Mouse (Mus musculus) intestine, embryonic 14.5 days (tissue): ENCODE results near the gene Atp2c1. TPM values are rescaled to one million over a fixed set of nuclear protein-coding genes. Genes with fewer than 3 reads are reported as not detected.
A peak's percentile ranks its signal among the peaks of the same experiment; 100 is the strongest.

Experiments
- ATAC-seq: fragments of 200-750 bp; cut with Nextera tagmentation; replicated peaks from 2 replicates; pipeline ENCODE4 v1.8.0; 2017; ENCODE audit warnings: low read depth, moderate number of reproducible peaks, moderate TSS enrichment, moderate library complexity; ENCODE audit not compliant: low FRiP score, low TSS enrichment
- DNase-seq: peaks from one replicate; pipeline ENCODE4 v3.0.0-alpha.2; 2018; ENCODE audit warnings: low spot score
- H3K27ac ChIP-seq: fragments of 300-500 bp; sonication (generic); 2 replicates; pipeline ENCODE4 v1.5.1; 2014; ENCODE audit warnings: low read depth, mild to moderate bottlenecking, control low read depth
- H3K27me3 ChIP-seq: fragments of 300-500 bp; sonication (generic); replicated peaks from 2 replicates; pipeline ENCODE4 v1.6.1; 2014; ENCODE audit warnings: low read length, control low read depth; ENCODE audit not compliant: control insufficient read depth, insufficient read depth
- H3K36me3 ChIP-seq: fragments of 300-500 bp; sonication (generic); 2 replicates; pipeline ENCODE4 v1.6.1; 2014; ENCODE audit warnings: low read length, control low read depth; ENCODE audit not compliant: control insufficient read depth, insufficient read depth
- H3K4me1 ChIP-seq: fragments of 300-500 bp; sonication (generic); replicated peaks from 2 replicates; pipeline ENCODE4 v1.6.1; 2014; ENCODE audit warnings: low read length, control low read depth, mixed read lengths; ENCODE audit not compliant: control insufficient read depth, insufficient read depth
- H3K4me2 ChIP-seq: fragments of 300-500 bp; sonication (generic); 2 replicates; pipeline ENCODE4 v1.6.1; 2014; ENCODE audit warnings: low read length
- H3K4me3 ChIP-seq: fragments of 300-500 bp; sonication (generic); 2 replicates; pipeline ENCODE4 v1.5.1; 2014; ENCODE audit warnings: low read depth, low read length, control low read depth, mixed read lengths
- H3K9ac ChIP-seq: fragments of 300-500 bp; sonication (generic); 2 replicates; pipeline ENCODE4 v1.6.1; 2014; ENCODE audit warnings: mild to moderate bottlenecking, low read length
- H3K9me3 ChIP-seq: fragments of 300-500 bp; sonication (generic); 2 replicates; pipeline ENCODE4 v1.6.1; 2016; ENCODE audit warnings: low read length, control low read depth; ENCODE audit not compliant: control insufficient read depth
- WGBS: fragments of 180-500 bp; shearing (Covaris S2); extraction: QIAGEN DNeasy Blood & Tissue Kit; methylation state at CpG from one replicate; pipeline ENCODE4 v1.1.7; 2014; 5-methylcytosine and 5-hydroxymethylcytosine counted together
- polyA plus RNA-seq: library from polyadenylated mRNA; unstranded; fragments of >200 nt; fragmentation: Nextera tagmentation; extraction: Ambion mirVana; gene quantifications from 2 replicates; pipeline ENCODE4 v1.2.1, GENCODE M21; 2014

The Atp2c1 gene
- polyA plus RNA-seq, 1 experiment from 2014 or later = 66.4 TPM

DNA sequence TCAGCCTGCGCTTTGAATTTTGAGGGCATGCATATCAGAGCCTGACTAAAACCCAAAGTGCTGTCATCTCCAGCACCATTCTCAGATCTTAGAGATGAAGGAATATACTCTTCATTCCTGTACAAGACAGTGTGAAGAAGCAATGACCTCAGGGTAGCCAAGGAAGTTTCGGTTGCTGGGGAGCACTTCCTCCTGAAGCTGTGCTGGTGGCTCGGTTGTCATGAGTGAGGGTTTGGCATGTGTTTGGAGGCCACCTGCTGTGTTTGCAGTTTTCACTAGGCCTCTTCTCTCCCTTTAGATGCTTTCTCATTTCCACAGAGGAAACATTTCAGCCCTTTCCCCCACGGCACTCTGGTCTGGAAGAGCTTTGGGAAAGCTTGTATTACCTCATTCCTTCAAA, 24.7 kb downstream of the Atp2c1 start:
- Histone ChIP-seq H3K9ac (no peak overlapping the region), H3K9me3 (no peaks in the 10 kb centered on the region), H3K27ac (no peak overlapping the region), H3K36me3 (no peaks in the 10 kb centered on the region), H3K4me1 (no peaks in the 10 kb centered on the region), H3K4me3 (no peak overlapping the region), H3K4me2 (no peak overlapping the region), H3K27me3 (no peaks in the 10 kb centered on the region)
- no peak for DNase-seq
- ATAC-seq = no peak
- WGBS = 70% methylated on average over 4 of the region's 4 CpGs

- WGBS = under 1% methylated on average over 35 of the region's 39 CpGs
- ATAC-seq (peak; percentile 69), DNase-seq (peak; percentile 68)
- H3K4me3 ChIP-seq = peak overlapping the region; percentile 80
- H3K36me3 ChIP-seq = no peaks in the 10 kb centered on the region
- H3K27me3 ChIP-seq = no peaks in the 10 kb centered on the region
- no peaks in the 10 kb centered on the region for H3K9me3 ChIP-seq
- H3K4me1 ChIP-seq = peaks cover 4% of the 10 kb centered on the region; the same call in 1 of the 2 replicates
- peak overlapping the region; percentile 99 for H3K4me2 ChIP-seq
- H3K9ac ChIP-seq = peak overlapping the region; percentile 92
- H3K27ac ChIP-seq = peak overlapping the region; percentile 93
Observed at GRCm38 (mm10) chr9:105495316-105496174, 31.6 kb downstream of the Atp2c1 start.

- under 1% methylated on average over 76 of the region's 83 CpGs for WGBS
- ATAC-seq = peak; percentile 99
- peak overlapping the region; percentile 93 for H3K27ac ChIP-seq
Observed at GRCm38 (mm10) chr9:105494553-105495315, 32.4 kb downstream of the Atp2c1 start.

GRCm38 (mm10) chr9:105492744-105493143, 34.4 kb downstream of the Atp2c1 start:
- no peak overlapping the region for H3K9ac ChIP-seq
- peaks cover 4% of the 10 kb centered on the region; the same call in 1 of the 2 replicates for H3K4me1 ChIP-seq
- 0 out of 2 replicates have a peak, but pooled peaks cover 2% of the 10 kb centered on the region for H3K36me3 ChIP-seq
- H3K9me3 ChIP-seq = no peaks in the 10 kb centered on the region
- no peak overlapping the region for H3K27ac ChIP-seq
- WGBS = 38% methylated on average over 3 of the region's 3 CpGs
- DNase-seq = no peak
- H3K4me2 ChIP-seq = no peak overlapping the region
- H3K4me3 ChIP-seq = no peak overlapping the region
- ATAC-seq = no peak
- H3K27me3 ChIP-seq = no peaks in the 10 kb centered on the region

More at GRCm38 (mm10) chr9:105494553-105495315, 32.4 kb downstream of the Atp2c1 start:
- Histone ChIP-seq H3K27me3 (no peaks in the 10 kb centered on the region), H3K4me1 (peaks cover 4% of the 10 kb centered on the region; the same call in 1 of the 2 replicates), H3K4me3 (peak overlapping the region; percentile 80), H3K4me2 (peak overlapping the region; percentile 99), H3K9ac (peak overlapping the region; percentile 92), H3K36me3 (no peaks in the 10 kb centered on the region), H3K9me3 (no peaks in the 10 kb centered on the region)
- peak; percentile 93 for DNase-seq

DNA sequence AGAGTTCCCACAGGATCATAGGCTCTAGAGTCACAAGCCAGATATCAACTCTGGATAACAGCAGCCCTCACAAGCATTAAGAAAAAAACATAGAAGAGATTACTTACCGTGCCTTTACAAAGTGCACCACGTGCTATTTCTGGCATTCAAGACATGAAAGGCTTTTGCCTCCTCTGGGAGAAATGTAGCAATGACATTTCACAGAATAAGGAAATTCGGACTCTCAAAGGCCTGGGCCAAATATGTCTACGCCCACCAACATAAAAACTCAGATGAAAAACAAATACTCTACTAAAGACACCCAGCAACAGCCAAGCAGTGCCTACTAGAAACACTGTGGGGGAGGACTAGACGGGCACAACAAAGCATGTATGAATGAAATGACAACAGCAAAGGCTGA, 38.8 kb downstream of the Atp2c1 start:
- DNase-seq (no peak), ATAC-seq (no peak)
- no peak overlapping the region for H3K4me2 ChIP-seq
- WGBS = 77% methylated on average over 5 of the region's 5 CpGs
- no peak overlapping the region for H3K9ac ChIP-seq
- 0 out of 2 replicates have a peak, but pooled peaks cover 3% of the 10 kb centered on the region for H3K36me3 ChIP-seq
- H3K27ac ChIP-seq = no peak overlapping the region
- H3K4me1 ChIP-seq = peaks cover 4% of the 10 kb centered on the region; the same call in 1 of the 2 replicates
- H3K27me3 ChIP-seq = no peaks in the 10 kb centered on the region
- H3K4me3 ChIP-seq = no peak overlapping the region
- H3K9me3 ChIP-seq = no peaks in the 10 kb centered on the region

GRCm38 (mm10) chr9:105484338-105485084, 42.6 kb downstream of the Atp2c1 start:
- Histone ChIP-seq H3K27ac (no peak overlapping the region), H3K4me1 (0 out of 2 replicates have a peak, but pooled peaks cover 7% of the 10 kb centered on the region), H3K9ac (no peak overlapping the region), H3K9me3 (no peaks in the 10 kb centered on the region), H3K27me3 (no peaks in the 10 kb centered on the region), H3K4me3 (no peak overlapping the region), H3K36me3 (0 out of 2 replicates have a peak, but pooled peaks cover 3% of the 10 kb centered on the region), H3K4me2 (no peak overlapping the region)
- no peak for DNase-seq
- WGBS = 69% methylated on average over 5 of the region's 5 CpGs
- 0 out of 2 replicates have a peak, but pooled peaks have one; percentile 58 for ATAC-seq

DNA sequence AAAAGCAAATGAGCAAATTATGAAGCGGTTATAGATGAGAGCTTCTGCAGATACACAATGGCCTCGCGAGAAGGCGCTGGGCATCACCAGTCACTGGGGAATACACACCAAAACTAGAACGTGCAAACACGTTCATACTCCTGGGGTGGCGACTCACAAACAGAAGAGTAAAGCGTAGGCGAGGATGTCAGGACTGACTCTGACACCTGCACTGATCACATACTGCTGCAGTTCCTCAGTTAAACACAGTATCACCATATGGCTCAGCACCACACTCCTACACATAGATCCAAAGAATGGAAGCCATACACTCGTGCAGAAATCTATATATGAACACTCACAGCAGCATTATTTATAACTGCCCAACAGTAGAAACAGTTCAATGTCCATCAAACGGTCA, 43.2 kb downstream of the Atp2c1 start:
- Histone ChIP-seq H3K27ac (no peak overlapping the region), H3K4me2 (no peak overlapping the region), H3K9me3 (no peaks in the 10 kb centered on the region), H3K4me1 (0 out of 2 replicates have a peak, but pooled peaks cover 7% of the 10 kb centered on the region), H3K4me3 (no peak overlapping the region), H3K9ac (no peak overlapping the region), H3K36me3 (0 out of 2 replicates have a peak, but pooled peaks cover 3% of the 10 kb centered on the region), H3K27me3 (no peaks in the 10 kb centered on the region)
- WGBS = 92% methylated on average over 11 of the region's 11 CpGs
- ATAC-seq = no peak
- DNase-seq = no peak
